Mouse (Mus musculus): ENCODE results near the gene Nobox. TPM values are rescaled to one million over a fixed set of nuclear protein-coding genes. Genes with fewer than 3 reads are reported as not detected.

Nobox gene
- not detected in 2 replicates for polyA plus RNA-seq (2012; rRNA removed)

- DNase-seq (ENCODE audit: low read depth), result no peak
Measured at GRCm38 (mm10) chr6:43309454-43309853, at the start of gene Nobox. Gene Nobox, minus strand, starts transcription at chr6:43309554.

- no peak for DNase-seq (ENCODE audit: low read depth)
Measured at GRCm38 (mm10) chr6:43354562-43355241, 45.3 kb upstream of the Nobox start.

GRCm38 (mm10) chr6:43353446-43353845 is 44.1 kb upstream of the Nobox start:
- no peak for DNase-seq (ENCODE audit: low read depth)

- no peak for DNase-seq (ENCODE audit: low read depth)
Measured at GRCm38 (mm10) chr6:43349083-43349482, 39.7 kb upstream of the Nobox start.

- DNase-seq (ENCODE audit: low read depth), result no peak
Measured at GRCm38 (mm10) chr6:43347637-43348036, 38.3 kb upstream of the Nobox start.

GRCm38 (mm10) chr6:43343006-43343405 is 33.7 kb upstream of the Nobox start:
- no peak for DNase-seq (ENCODE audit: low read depth)

GRCm38 (mm10) chr6:43342386-43342785 is 33.0 kb upstream of the Nobox start:
- no peak for DNase-seq (ENCODE audit: low read depth)

GRCm38 (mm10) chr6:43338804-43339203 is 29.4 kb upstream of the Nobox start:
- no peak for DNase-seq (ENCODE audit: low read depth)

- DNase-seq (ENCODE audit: low read depth), result peak; percentile 78
Measured at GRCm38 (mm10) chr6:43337491-43337961, 28.2 kb upstream of the Nobox start.

GRCm38 (mm10) chr6:43335619-43336234 is 26.4 kb upstream of the Nobox start:
- DNase-seq (ENCODE audit: low read depth), result no peak

GRCm38 (mm10) chr6:43333479-43333878 is 24.1 kb upstream of the Nobox start:
- DNase-seq (ENCODE audit: low read depth), result no peak

GRCm38 (mm10) chr6:43312961-43313656 is 3.8 kb upstream of the Nobox start:
- no peak for DNase-seq (ENCODE audit: low read depth)

- no peak for DNase-seq (ENCODE audit: low read depth)
Measured at GRCm38 (mm10) chr6:43312546-43312945, 3.2 kb upstream of the Nobox start.

GRCm38 (mm10) chr6:43310071-43310470 is 717 bp upstream of the Nobox start:
- DNase-seq (ENCODE audit: low read depth), result no peak

GRCm38 (mm10) chr6:43297508-43297850 is 11.9 kb downstream of the Nobox start:
- DNase-seq (ENCODE audit: low read depth), result no peak

- DNase-seq (ENCODE audit: low read depth), result no peak
Measured at GRCm38 (mm10) chr6:43296798-43297507, 12.4 kb downstream of the Nobox start.

- DNase-seq (ENCODE audit: low read depth), result no peak
Measured at GRCm38 (mm10) chr6:43295908-43296307, 13.4 kb downstream of the Nobox start.

GRCm38 (mm10) chr6:43293175-43293574 is 16.2 kb downstream of the Nobox start:
- DNase-seq (ENCODE audit: low read depth), result no peak

GRCm38 (mm10) chr6:43292471-43293076 is 16.8 kb downstream of the Nobox start:
- DNase-seq (ENCODE audit: low read depth), result peak; percentile 74

GRCm38 (mm10) chr6:43292041-43292440 is 17.3 kb downstream of the Nobox start:
- peak; percentile 42 for DNase-seq (ENCODE audit: low read depth)

GRCm38 (mm10) chr6:43280481-43280880 is 28.9 kb downstream of the Nobox start:
- no peak for DNase-seq (ENCODE audit: low read depth)

- no peak for DNase-seq (ENCODE audit: low read depth)
Measured at GRCm38 (mm10) chr6:43278247-43278646, 31.1 kb downstream of the Nobox start.
